Comparison of ENCODE assay signal across 17 mouse cellular contexts in the genomic region with DNA sequence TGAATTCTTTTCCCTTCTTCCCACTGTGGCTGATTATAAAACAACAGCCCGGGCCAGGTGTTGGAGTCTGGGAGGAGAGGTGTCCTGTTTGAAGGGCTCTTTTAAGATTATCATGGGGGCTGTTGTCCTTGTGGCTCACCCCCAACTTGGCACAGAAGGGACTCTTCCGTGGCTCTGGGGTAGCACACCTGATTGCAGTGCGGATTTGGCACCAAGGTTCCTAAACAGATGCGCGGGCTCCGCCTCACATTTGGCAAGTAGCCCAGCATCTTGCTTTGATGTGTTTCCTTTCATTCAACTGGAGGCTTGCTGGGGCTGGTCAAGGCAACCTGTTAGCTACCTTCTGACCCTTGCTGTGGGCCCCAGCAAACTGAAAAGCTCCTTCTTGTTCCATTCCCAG.
DNase-seq lines count a peak whose midpoint lies in the region; ATAC-seq lines count a peak whose summit lies in the region.
"Had no signal": no experiment of that assay in that cellular context is flagged by ENCODE, and none has a peak within 500 bp of the region (broad histone marks: within the 10 kb centered on the region; RNA-seq: fewer than 3 reads in every experiment).

No protein-coding gene starts in this region.

- whole genome bisulfite sequencing in heart, embryonic 12.5 days = 64% methylated on average over 6 of the region's 6 CpGs

- H3K4me1 ChIP-seq in heart, embryonic 12.5 days (replicated peaks) = no peaks in the 10 kb centered on the region
- H3K4me1 ChIP-seq: hindbrain, embryonic 10.5 days had no signal

- H3K27ac ChIP-seq in heart, embryonic 12.5 days (ENCODE audit: poor library complexity, severe bottlenecking) = no peak overlapping the region
- H3K27ac ChIP-seq: embryonic facial prominence, embryonic 12.5 days; hindbrain, embryonic 10.5 days; limb, embryonic 15.5 days; midbrain, embryonic 12.5 days had no signal

- H3K4me2 ChIP-seq in heart, embryonic 12.5 days = no peak overlapping the region
- H3K4me2 ChIP-seq: embryonic facial prominence, embryonic 12.5 days; limb, embryonic 15.5 days; midbrain, embryonic 12.5 days had no signal

- no peak overlapping the region for H3K4me3 ChIP-seq in heart, embryonic 12.5 days
- H3K4me3 ChIP-seq: embryonic facial prominence, embryonic 12.5 days; hindbrain, embryonic 10.5 days; limb, embryonic 15.5 days; midbrain, embryonic 12.5 days had no signal

- H3K27me3 ChIP-seq in heart, embryonic 12.5 days (replicated peaks) = peaks cover 8% of the 10 kb centered on the region; the same call in 1 of the 2 replicates
- H3K27me3 ChIP-seq: embryonic facial prominence, embryonic 12.5 days; midbrain, embryonic 12.5 days had no signal

- H3K9ac ChIP-seq in heart, embryonic 12.5 days = no peak overlapping the region
- H3K9ac ChIP-seq: embryonic facial prominence, embryonic 12.5 days; limb, embryonic 15.5 days; liver, postnatal 0 days; midbrain, embryonic 12.5 days had no signal

- no peaks in the 10 kb centered on the region for H3K36me3 ChIP-seq in heart, embryonic 12.5 days
- H3K36me3 ChIP-seq: embryonic facial prominence, embryonic 12.5 days; hindbrain, embryonic 10.5 days; limb, embryonic 15.5 days; midbrain, embryonic 12.5 days had no signal

- H3K9me3 ChIP-seq in heart, embryonic 12.5 days (replicated peaks) = no peaks in the 10 kb centered on the region
- H3K9me3 ChIP-seq: embryonic facial prominence, embryonic 12.5 days; hindbrain, embryonic 10.5 days; limb, embryonic 15.5 days; midbrain, embryonic 12.5 days had no signal

- DNase-seq in adrenal gland, adult (ENCODE audit: inconsistent age in 2 of 2, low spot score in 1 of 2) = peak; percentile 28 to 55
- DNase-seq in adrenal gland, postnatal 4 days (ENCODE audit: low spot score in 2 of 2) = no peak
- DNase-seq in kidney, postnatal 10 days = peak; percentile 18
- no peak for DNase-seq in kidney, adult 8-10 months
- DNase-seq in urinary bladder, postnatal 14 days (ENCODE audit: low spot score) = peak; percentile 6
- no peak for DNase-seq in urinary bladder, postnatal 4 days (ENCODE audit: low spot score in 2 of 2)
- DNase-seq in embryo, embryonic 9.5 days (ENCODE audit: extremely low spot score) = no peak
- DNase-seq: cerebellum, postnatal 25 days; liver, postnatal 0 days; lung, postnatal 4 days; right cerebral cortex, postnatal 4 days had no signal

- no peak for ATAC-seq in heart, embryonic 12.5 days (ENCODE audit: insufficient number of reproducible peaks, low FRiP score)
- ATAC-seq: activated CD4-positive, CD25-positive, alpha-beta regulatory T cell, adult 4 months; liver, postnatal 0 days had no signal

Comparison
In these comparisons a context has a peak if more than half of its experiments do, and no peak if none do; other contexts are left out.
1. DNase-seq: peak in adrenal gland, adult (2 of 2), kidney, postnatal 10 days (single experiment) and urinary bladder, postnatal 14 days (single experiment); none in adrenal gland, postnatal 4 days (0 of 2), kidney, adult 8-10 months (0 of 2), urinary bladder, postnatal 4 days (0 of 2) and embryo, embryonic 9.5 days (single experiment).